Mouse (Mus musculus): ENCODE measurements around the gene Ddb1.

- TF ChIP-seq CTCF (conservative IDR thresholded peaks at IDR 0.05; ENCODE audit: insufficient read depth, insufficient read length, low read depth, low read length) (no peak), POLR2A (IDR thresholded peaks at IDR 0.05; ENCODE audit: low read depth, low read length) (no peak)
Measured at GRCm38 (mm10) chr19:10671319-10671718, 66.2 kb downstream of the Ddb1 start.
